Mouse (Mus musculus) heart, adult 11 months (tissue): ENCODE measurements around the gene Spns2.

Experiments
- DNase-seq: peaks from one replicate; pipeline ENCODE4 v3.0.0; 2022

The Spns2 gene

DNA sequence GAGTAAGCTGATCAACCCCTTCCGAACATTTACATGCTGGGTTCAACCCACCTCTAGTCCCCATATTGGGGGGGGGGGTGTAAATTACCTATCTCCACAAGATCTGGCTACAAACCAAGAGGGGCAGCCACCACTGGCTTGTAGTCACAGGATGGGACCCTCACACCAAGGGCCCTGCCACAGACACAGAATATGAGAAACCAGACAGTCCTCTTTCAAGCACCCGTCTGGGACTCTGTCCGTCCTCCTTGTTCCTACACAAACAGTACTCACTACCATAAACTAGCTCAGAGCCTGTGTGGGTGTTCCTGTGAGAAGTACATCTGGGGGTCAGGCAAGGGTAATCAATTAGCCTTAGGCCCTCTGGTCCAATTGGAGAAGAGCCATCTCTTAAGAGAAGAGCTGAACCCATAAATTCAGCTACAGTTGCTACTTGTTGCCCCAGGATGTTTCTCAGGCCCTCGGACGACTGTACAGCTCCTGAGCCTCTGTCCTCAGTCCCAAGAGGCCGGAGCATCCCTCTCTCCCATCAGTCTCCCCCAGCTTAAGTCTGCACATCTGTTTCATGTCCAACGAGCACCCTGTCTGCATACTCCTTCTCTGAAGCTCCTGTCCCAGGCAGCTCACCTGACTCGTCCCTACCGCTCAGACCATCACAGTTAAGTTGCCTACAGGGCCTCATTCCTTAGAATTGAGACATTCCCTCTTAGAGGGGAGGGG is 81.1 kb downstream of the Spns2 start:
- peak; percentile 94 for DNase-seq

DNA sequence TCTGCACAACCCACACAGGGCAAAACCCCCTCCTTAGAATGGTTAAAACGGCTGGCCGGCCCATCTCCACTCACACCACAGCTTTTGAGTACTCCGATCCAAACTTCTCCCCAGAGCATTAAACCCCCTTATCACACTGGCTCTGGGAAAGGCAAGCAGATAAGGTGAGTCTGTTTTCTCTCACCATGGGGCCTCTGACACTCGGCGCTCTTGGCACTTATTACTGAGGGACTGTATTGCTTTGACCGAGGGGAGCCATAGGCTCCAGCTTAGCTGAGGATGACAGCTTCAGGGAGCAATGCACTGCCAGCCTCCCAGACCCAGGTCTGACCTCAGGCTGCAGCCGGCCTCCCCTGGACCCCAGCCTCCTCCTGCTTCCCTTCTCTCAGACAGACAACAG is 82.1 kb downstream of the Spns2 start:
- DNase-seq: peak; percentile 98

DNA sequence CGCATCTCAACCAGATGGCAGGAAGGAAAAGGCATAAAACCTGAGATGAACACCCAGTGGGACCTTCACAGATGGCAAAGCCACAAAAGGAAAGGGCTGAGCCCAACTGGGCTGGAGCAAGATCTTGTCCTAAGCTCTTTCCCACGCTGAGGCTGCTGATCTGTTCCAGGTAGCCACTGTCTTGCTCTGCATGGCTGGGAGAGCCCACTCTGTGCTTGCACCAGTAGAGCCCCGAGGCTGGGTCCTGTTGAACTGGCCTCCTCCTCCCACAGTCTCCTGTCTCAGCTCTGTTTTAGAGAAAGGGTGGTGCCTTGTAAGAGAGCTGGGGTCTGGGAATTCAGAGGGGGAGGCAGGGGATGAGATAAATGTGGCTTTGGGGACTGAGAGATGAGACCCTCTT is 82.6 kb downstream of the Spns2 start:
- peak; percentile 91 for DNase-seq

DNA sequence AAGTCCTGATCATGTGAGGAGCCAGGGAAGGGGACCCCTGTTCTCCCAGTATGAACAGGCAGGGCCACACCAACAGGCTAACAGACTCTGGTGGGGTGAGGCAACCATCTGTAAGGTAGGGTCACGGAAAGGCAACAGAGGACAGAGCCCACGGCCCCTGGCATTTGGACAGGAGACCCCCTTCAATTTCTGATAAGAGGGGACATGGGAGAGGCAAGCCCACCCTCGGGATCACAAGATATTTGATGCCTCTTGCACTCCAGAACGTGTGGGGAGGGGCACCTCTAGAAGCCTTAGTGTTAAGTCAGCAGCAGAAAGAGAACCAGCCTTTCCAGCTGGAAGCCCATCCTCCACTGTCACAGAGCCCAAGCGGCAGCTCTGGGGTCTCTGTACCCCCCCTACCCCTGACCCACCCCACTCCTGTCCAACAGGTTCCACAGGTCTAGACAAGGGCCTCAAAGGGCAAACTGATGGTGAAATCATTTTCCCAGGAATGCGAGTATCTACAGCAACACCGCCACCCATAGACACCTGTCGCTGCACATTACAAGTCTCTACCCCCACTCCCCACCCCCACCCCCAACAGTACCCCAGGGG is 83.5 kb downstream of the Spns2 start:
- DNase-seq: peak; percentile 89

DNA sequence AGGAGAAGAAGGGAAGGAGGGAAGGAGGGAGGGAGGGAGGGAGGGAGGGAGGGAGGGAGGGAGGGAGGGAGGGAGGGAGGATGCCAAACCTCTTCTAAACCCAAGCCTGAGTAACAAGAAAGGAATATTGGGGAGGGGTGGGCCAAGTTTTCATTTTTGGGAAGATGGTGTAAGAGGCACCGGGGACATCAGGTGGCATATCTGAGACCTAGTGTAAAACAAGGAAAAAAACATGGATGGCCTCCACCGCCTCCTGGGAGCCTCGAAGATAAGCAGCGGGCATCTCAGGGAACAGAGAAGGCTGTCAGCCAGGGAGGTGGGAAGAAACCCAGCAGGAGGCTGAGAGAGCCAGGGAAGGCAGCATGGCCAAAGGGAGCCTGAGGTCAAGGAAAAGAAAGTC is 84.2 kb downstream of the Spns2 start:
- peak; percentile 91 for DNase-seq

DNA sequence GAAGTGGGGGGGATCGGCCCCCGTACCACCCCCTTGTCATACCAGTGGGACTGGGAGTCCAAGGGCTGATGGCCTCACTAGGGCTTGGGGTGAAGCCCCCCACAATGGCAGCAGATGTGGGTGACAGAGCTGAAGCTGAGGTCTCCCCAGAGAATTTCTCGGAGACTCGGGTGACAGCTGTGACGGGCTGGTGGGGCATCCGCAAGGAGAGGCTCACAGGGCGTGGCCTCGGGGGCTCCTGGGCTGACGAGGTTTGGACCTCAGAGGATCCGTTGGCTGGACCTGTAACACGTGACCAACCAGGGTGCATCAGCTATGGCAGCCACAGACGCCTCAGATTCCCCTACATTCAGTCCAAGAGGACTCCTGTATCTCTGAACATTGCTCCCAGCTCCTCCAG is 86.7 kb downstream of the Spns2 start:
- DNase-seq: peak; percentile 91

DNA sequence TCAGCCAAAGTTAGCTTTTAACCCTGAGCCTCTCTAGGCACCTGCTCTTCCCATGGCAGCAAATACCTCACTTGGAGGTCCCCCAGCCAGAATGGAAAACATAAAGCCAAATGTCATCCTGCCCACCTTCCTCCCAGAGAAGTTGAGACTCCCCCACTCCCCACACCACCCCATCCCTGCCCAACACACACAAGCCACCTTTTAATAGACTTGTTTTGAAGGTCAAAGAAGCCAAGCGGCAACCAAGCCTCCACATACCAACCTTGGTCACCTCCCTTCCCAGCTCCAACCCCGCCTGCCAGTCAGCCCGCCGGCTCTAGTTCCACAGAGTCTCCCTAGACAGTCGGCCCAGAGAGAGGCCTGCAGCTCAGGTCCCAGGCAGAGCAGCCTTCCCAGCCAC is 87.7 kb downstream of the Spns2 start:
- peak; percentile 89 for DNase-seq
